Mouse (Mus musculus) kidney, embryonic 15.5 days (tissue): ENCODE measurements around the gene Snx20. TPM values are rescaled to one million over a fixed set of nuclear protein-coding genes. Genes with fewer than 3 reads are reported as not detected.
"Not testable (repeated sequence)": the region's sequence is repeated elsewhere in the genome, so short reads cannot be mapped to it uniquely, and the experiment has no call there.

Experiments
- ATAC-seq: fragments of 200-750 bp; cut with Nextera tagmentation; replicated peaks from 2 replicates; pipeline ENCODE4 v1.8.0; 2017; ENCODE audit warnings: moderate TSS enrichment; ENCODE audit not compliant: low FRiP score
- H3K27ac ChIP-seq: fragments of 300-500 bp; sonication (generic); 2 replicates; pipeline ENCODE4 v1.5.1; 2015; ENCODE audit warnings: mild to moderate bottlenecking, inconsistent platforms
- H3K27me3 ChIP-seq: fragments of 300-500 bp; sonication (generic); 2 replicates; pipeline ENCODE4 v1.6.1; 2015; ENCODE audit warnings: inconsistent platforms
- H3K36me3 ChIP-seq: fragments of 300-500 bp; sonication (generic); 2 replicates; pipeline ENCODE4 v1.6.1; 2015; ENCODE audit warnings: inconsistent platforms
- H3K4me1 ChIP-seq: fragments of 300-500 bp; sonication (generic); 2 replicates; pipeline ENCODE4 v1.6.1; 2015; ENCODE audit warnings: inconsistent platforms
- H3K4me2 ChIP-seq: fragments of 300-500 bp; sonication (generic); 2 replicates; pipeline ENCODE4 v1.6.1; 2015; ENCODE audit warnings: moderate library complexity, mild to moderate bottlenecking, inconsistent platforms
- H3K4me3 ChIP-seq: fragments of 300-500 bp; sonication (generic); replicated peaks from 2 replicates; pipeline ENCODE4 v1.5.1; 2015; ENCODE audit warnings: mild to moderate bottlenecking, inconsistent platforms
- H3K9ac ChIP-seq: fragments of 300-500 bp; sonication (generic); 2 replicates; pipeline ENCODE4 v1.6.1; 2015; ENCODE audit warnings: mild to moderate bottlenecking, inconsistent platforms
- H3K9me3 ChIP-seq: fragments of 300-500 bp; sonication (generic); replicated peaks from 2 replicates; pipeline ENCODE4 v1.6.1; 2016; ENCODE audit warnings: inconsistent platforms
- WGBS: fragments of 180-500 bp; shearing (Covaris S2); methylation state at CpG from one replicate; pipeline ENCODE4 v1.1.7; 2015; ENCODE audit warnings: mixed read lengths; 5-methylcytosine and 5-hydroxymethylcytosine counted together
- polyA plus RNA-seq: library from polyadenylated mRNA; unstranded; fragments of >200 nt; fragmentation: Nextera tagmentation; extraction: Ambion mirVana; gene quantifications from 2 replicates; pipeline ENCODE4 v1.2.1, GENCODE M21; 2015

Snx20 gene
- polyA plus RNA-seq, 1 experiment from 2014 or later: 2.3 TPM

- H3K36me3 ChIP-seq: no peaks in the 10 kb centered on the region
- peak; percentile 34; the same call in 1 of the 2 replicates for ATAC-seq
- no peak overlapping the region for H3K4me2 ChIP-seq
- no peak overlapping the region for H3K4me3 ChIP-seq
- H3K9me3 ChIP-seq: no peaks in the 10 kb centered on the region
- H3K4me1 ChIP-seq: peaks cover 29% of the 10 kb centered on the region
- H3K27me3 ChIP-seq: no peaks in the 10 kb centered on the region
- WGBS: 85% methylated on average over 19 of the region's 19 CpGs
- no peak overlapping the region for H3K27ac ChIP-seq
- no peak overlapping the region for H3K9ac ChIP-seq
Measured at GRCm38 (mm10) chr8:88664947-88665346, 29.0 kb upstream of the Snx20 start.

GRCm38 (mm10) chr8:88664121-88664520 is 28.2 kb upstream of the Snx20 start:
- Histone ChIP-seq H3K4me3 (no peak overlapping the region), H3K27ac (no peak overlapping the region), H3K36me3 (no peaks in the 10 kb centered on the region), H3K9me3 (no peaks in the 10 kb centered on the region), H3K4me1 (peaks cover 29% of the 10 kb centered on the region), H3K4me2 (no peak overlapping the region), H3K27me3 (no peaks in the 10 kb centered on the region), H3K9ac (no peak overlapping the region)
- WGBS: 52% methylated on average over 16 of the region's 16 CpGs
- ATAC-seq: no peak; the same call in 1 of the 2 replicates

DNA sequence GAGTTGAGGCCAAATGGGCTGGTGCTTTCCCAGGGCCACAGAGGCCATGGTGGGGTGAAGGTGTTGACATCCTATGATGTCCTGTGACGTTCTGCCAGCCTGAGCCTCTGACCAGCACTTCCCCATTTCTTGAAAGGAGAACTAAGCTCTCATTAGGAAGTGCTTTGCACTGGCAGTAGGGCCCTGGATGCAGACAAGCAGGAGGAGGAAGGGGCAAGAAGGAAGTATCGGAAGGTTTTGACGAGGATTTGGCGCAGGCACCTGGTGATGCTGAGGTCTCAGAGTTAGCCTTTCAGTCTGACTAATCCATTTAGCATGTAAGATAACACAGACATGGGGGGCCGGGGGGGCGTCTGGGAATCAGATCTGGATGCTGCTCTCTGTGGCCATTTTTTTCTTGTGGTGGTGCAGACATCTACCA is 26.5 kb upstream of the Snx20 start:
- no peak overlapping the region for H3K4me3 ChIP-seq
- H3K9ac ChIP-seq: no peak overlapping the region
- ATAC-seq: no peak
- no peak overlapping the region for H3K4me2 ChIP-seq
- no peaks in the 10 kb centered on the region for H3K9me3 ChIP-seq
- 74% methylated on average over 6 of the region's 6 CpGs for WGBS
- no peaks in the 10 kb centered on the region for H3K27me3 ChIP-seq
- no peak overlapping the region for H3K27ac ChIP-seq
- H3K4me1 ChIP-seq: peaks cover 29% of the 10 kb centered on the region
- no peaks in the 10 kb centered on the region for H3K36me3 ChIP-seq

DNA sequence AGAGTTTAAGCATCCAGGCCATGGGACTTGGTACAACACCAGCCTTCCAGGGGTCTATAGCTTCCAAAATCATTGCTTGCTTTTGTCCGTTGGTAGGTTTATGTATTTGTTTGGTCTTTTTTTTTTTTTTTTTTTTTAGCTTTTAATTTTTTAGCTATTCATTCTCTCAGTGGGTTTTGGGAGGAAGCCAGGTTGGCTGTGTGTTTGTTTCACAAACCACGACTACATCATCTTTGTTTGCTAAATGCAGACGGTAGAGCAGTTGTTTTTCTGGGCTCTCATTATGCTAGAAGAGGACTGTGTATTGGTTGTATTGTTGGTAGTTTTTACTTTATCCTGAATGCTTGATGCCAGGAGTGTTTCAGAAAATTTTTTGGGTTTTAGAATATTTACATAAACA is 23.9 kb upstream of the Snx20 start:
- Histone ChIP-seq H3K9ac (no peak overlapping the region), H3K27me3 (no peaks in the 10 kb centered on the region), H3K9me3 (no peaks in the 10 kb centered on the region), H3K27ac (no peak overlapping the region), H3K4me2 (no peak overlapping the region), H3K36me3 (no peaks in the 10 kb centered on the region), H3K4me1 (peaks cover 12% of the 10 kb centered on the region), H3K4me3 (no peak overlapping the region)
- 72% methylated on average over 3 of the region's 3 CpGs for WGBS
- ATAC-seq: no peak

GRCm38 (mm10) chr8:88655334-88655733 is 19.4 kb upstream of the Snx20 start:
- Histone ChIP-seq H3K36me3 (no peaks in the 10 kb centered on the region), H3K27ac (no peak overlapping the region), H3K4me1 (0 out of 2 replicates have a peak, but pooled peaks cover 4% of the 10 kb centered on the region), H3K4me2 (no peak overlapping the region), H3K4me3 (no peak overlapping the region), H3K27me3 (no peaks in the 10 kb centered on the region), H3K9ac (no peak overlapping the region), H3K9me3 (no peaks in the 10 kb centered on the region)
- no peak for ATAC-seq

DNA sequence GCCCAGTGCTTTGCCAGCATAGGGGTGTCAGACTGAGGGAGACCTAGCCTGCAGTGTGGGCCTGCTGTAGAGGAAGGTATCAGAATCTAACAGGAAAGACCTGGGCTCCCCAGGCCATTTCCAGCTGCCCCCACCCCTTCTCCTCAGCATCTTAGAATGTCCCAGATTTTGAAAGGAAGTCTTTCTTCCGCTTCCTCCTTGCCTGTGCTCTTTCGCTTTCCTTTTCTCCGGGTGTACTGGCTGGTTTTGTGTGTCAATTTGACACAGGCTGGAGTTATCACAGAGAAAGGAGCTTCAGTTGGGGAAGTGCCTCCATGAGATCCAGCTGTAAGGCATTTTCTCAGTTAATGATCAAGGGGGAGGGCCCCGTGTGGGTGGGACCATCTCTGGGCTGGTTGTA is 15.2 kb upstream of the Snx20 start:
- ATAC-seq: not testable (repeated sequence)

DNA sequence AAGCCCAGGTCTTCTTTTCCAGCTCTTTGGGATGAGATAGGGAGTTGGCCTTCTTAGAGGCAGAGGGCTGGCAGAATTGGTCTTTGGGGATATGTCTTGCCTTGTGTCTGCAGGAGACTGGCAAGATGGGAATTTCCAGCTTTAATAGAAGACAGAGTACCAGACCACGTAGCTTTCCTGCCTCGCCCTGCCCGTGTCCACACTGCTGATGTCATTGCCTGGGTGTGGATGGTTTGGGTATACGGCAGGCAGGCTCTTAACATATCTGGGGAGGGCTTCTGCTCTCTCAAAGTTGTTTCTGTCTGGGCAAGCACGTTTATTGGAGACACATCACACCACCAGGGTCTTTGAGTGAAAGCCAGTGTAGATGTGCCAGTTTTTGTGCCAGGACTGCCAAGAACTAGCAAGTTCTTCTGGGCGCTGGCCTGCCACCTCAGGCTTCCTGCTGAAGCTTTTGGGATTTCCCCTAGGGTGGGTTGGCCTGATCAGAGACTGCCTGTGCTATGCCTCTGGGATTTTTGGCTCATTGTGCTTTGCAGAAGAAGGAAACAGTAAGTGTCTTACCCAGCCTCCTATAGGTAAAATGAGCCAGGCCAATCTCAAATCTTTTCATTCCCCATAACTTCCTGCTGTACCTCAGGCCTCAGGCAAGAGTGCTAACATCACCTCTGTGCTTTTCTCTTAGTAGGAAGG is 14.2 kb upstream of the Snx20 start:
- Histone ChIP-seq H3K36me3 (no peaks in the 10 kb centered on the region), H3K4me3 (no peak overlapping the region), H3K27me3 (peaks cover 16% of the 10 kb centered on the region), H3K4me2 (no peak overlapping the region), H3K4me1 (peaks cover 25% of the 10 kb centered on the region), H3K9me3 (no peaks in the 10 kb centered on the region), H3K9ac (no peak overlapping the region), H3K27ac (no peak overlapping the region)
- no peak for ATAC-seq
- 78% methylated on average over 6 of the region's 6 CpGs for WGBS

More for the DNA sequence above, 15.2 kb upstream of the Snx20 start:
- H3K36me3 ChIP-seq, H3K4me3 ChIP-seq, H3K9ac ChIP-seq, H3K4me2 ChIP-seq, H3K27ac ChIP-seq, H3K9me3 ChIP-seq: not testable (repeated sequence)
- peaks cover 25% of the 10 kb centered on the region for H3K4me1 ChIP-seq
- peaks cover 13% of the 10 kb centered on the region for H3K27me3 ChIP-seq
- 74% methylated on average over 4 of the region's 4 CpGs for WGBS

- Histone ChIP-seq H3K4me2 (no peak overlapping the region), H3K9ac (no peak overlapping the region), H3K27ac (no peak overlapping the region), H3K4me3 (no peak overlapping the region), H3K4me1 (peaks cover 25% of the 10 kb centered on the region), H3K36me3 (no peaks in the 10 kb centered on the region), H3K9me3 (no peaks in the 10 kb centered on the region), H3K27me3 (peaks cover 16% of the 10 kb centered on the region)
- no peak for ATAC-seq
Measured at GRCm38 (mm10) chr8:88648322-88648721, 12.4 kb upstream of the Snx20 start.

DNA sequence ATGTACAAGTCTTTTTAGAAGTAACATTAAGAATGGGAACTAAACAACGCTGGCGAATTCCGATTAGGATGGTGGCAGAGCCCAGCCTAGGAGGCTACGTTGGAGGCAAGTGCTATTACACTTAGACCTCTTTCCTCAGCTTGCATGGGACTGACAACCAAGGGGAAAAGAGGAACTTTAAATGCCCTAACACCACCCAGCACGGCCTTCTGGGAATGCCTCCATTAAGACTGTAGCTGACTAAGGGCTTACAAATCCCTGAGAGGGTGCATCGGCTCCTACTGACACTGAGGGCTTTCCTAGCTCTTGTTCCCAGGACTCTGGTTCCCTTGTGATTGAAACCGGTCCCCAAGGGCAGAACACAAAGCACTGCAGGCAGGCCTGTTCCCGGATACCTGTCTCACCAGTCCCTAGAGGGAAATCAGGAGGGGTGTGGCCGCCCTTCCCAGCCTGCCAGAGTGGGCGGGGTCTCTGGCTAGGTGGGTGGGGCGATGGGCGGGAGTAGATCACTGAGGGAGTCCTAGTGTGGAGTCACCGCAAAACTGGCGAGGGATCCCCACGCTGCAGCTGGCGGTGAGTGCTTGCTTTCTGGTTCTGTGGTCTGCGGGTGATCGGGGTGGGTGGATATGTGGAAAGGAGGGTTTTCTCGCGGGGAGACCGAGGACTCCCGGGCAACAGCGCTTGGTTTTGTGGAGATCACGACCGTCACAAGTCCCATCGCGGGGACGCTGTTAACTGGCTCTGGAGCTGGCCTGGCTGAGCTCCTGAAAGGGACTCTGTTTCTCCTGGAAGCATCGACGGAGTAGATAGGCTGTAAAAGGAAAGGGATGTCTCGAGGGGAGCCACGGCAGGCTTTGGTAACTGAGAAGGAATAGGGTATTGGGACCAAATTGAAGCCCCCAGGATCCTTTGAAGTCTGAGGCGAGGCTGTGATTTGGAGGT is 11.2 kb upstream of the Snx20 start, which contains the start of gene Nod2:
Gene Nod2, plus strand, starts transcription at position 479 of the 942 bp plus-strand sequence.
- Histone ChIP-seq H3K36me3 (no peaks in the 10 kb centered on the region), H3K4me3 (peak within 1 kb of the TSS; percentile 46), H3K9ac (peak within 1 kb of the TSS; percentile 37; the same call in 1 of the 2 replicates), H3K9me3 (no peaks in the 10 kb centered on the region), H3K4me1 (peaks cover 25% of the 10 kb centered on the region), H3K27ac (no peak within 1 kb of the TSS), H3K27me3 (peaks cover 16% of the 10 kb centered on the region), H3K4me2 (peak within 1 kb of the TSS; percentile 76)
- 9% methylated on average over 33 of the region's 33 CpGs for WGBS
- peak; percentile 93 for ATAC-seq

GRCm38 (mm10) chr8:88642734-88643564 is 7.0 kb upstream of the Snx20 start:
- Histone ChIP-seq H3K27me3 (0 out of 2 replicates have a peak, but pooled peaks cover 5% of the 10 kb centered on the region), H3K4me2 (no peak overlapping the region), H3K4me3 (no peak overlapping the region), H3K27ac (no peak overlapping the region), H3K9me3 (no peaks in the 10 kb centered on the region), H3K36me3 (no peaks in the 10 kb centered on the region), H3K9ac (no peak overlapping the region), H3K4me1 (peaks cover 12% of the 10 kb centered on the region)
- WGBS: 91% methylated on average over 5 of the region's 5 CpGs
- ATAC-seq: no peak

DNA sequence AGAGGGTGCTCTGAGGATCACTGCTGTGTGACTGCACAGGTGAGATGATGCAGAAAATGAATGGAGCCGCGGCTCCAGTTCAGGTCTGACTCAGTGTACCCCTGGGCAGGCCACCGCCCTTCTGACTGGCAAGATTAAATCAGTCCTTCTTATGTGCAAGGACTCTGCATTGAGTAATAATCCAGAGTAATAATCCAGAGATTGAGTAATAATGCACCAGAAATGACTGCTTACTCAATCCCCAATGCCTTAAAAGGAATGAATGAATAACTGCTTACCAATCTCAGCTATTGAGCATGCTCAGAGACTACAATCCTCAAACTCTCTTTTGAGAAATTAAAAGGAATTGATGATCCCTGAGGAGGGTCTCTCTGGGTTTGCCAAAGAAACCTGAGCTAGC is 3.0 kb upstream of the Snx20 start:
- Histone ChIP-seq H3K4me2 (no peak overlapping the region), H3K36me3 (no peaks in the 10 kb centered on the region), H3K4me1 (no peaks in the 10 kb centered on the region), H3K9ac (no peak overlapping the region), H3K27me3 (no peaks in the 10 kb centered on the region), H3K4me3 (no peak overlapping the region), H3K9me3 (no peaks in the 10 kb centered on the region), H3K27ac (no peak overlapping the region)
- 94% methylated on average over 3 of the region's 3 CpGs for WGBS
- ATAC-seq: no peak
